In genomic region chr14:20891941-20892402, GRCm38 (mm10) we compare ENCODE assay signal across 9 mouse cellular contexts. TPM values are rescaled to one million over a fixed set of nuclear protein-coding genes. Genes with fewer than 3 reads are reported as not detected.
DNase-seq lines count a peak whose midpoint lies in the region; ATAC-seq and TF ChIP-seq lines count a peak whose summit lies in the region.
"Had no signal": no experiment of that assay in that cellular context is flagged by ENCODE, and none has a peak within 500 bp of the region (broad histone marks: within the 10 kb centered on the region; RNA-seq: fewer than 3 reads in every experiment).

No protein-coding gene starts in this region.

- H3K4me2 ChIP-seq in heart, embryonic 11.5 days = no peak overlapping the region
- no peak overlapping the region for H3K4me2 ChIP-seq in embryonic facial prominence, embryonic 12.5 days (replicated peaks)
- no peak overlapping the region for H3K4me2 ChIP-seq in heart, postnatal 0 days (ENCODE audit: low read depth, low read length)

- WGBS in heart, embryonic 11.5 days (ENCODE audit: insufficient replicate concordance) = 41% methylated on average over 9 of the region's 9 CpGs
- WGBS in embryonic facial prominence, embryonic 12.5 days = 33% methylated on average over 9 of the region's 9 CpGs
- 33% methylated on average over 9 of the region's 9 CpGs for WGBS in heart, postnatal 0 days

- TF ChIP-seq EP300 in heart, postnatal 0 days (IDR thresholded peaks at IDR 0.05; ENCODE audit: low read depth) = no peak

- H3K4me3 ChIP-seq in heart, embryonic 11.5 days (ENCODE audit: low read depth, low read length) = no peak overlapping the region
- no peak overlapping the region for H3K4me3 ChIP-seq in embryonic facial prominence, embryonic 12.5 days
- no peak overlapping the region for H3K4me3 ChIP-seq in heart, postnatal 0 days (ENCODE audit: low read depth, low read length)
- H3K4me3 ChIP-seq in left cerebral cortex, adult 2 months = no peak overlapping the region

- TF ChIP-seq CTCF in heart, postnatal 0 days (IDR thresholded peaks at IDR 0.05; ENCODE audit: low read depth) = no peak
- no peak for TF ChIP-seq CTCF in left cerebral cortex, adult 2 months (IDR thresholded peaks at IDR 0.05)

- H3K9ac ChIP-seq in heart, embryonic 11.5 days (ENCODE audit: low read depth, low read length) = no peak overlapping the region
- H3K9ac ChIP-seq in embryonic facial prominence, embryonic 12.5 days = no peak overlapping the region
- H3K9ac ChIP-seq in heart, postnatal 0 days (replicated peaks; ENCODE audit: low read depth, low read length) = no peak overlapping the region

- H3K36me3 ChIP-seq in heart, embryonic 11.5 days (ENCODE audit: control insufficient read depth, insufficient read depth, low read length) = no peaks in the 10 kb centered on the region
- H3K36me3 ChIP-seq in embryonic facial prominence, embryonic 12.5 days = no peaks in the 10 kb centered on the region
- H3K36me3 ChIP-seq in heart, postnatal 0 days (replicated peaks; ENCODE audit: control insufficient read depth, insufficient read depth, low read length) = no peaks in the 10 kb centered on the region
- H3K36me3 ChIP-seq: G1E had no signal

- peak; percentile 97 for DNase-seq in heart, adult 11 months
- peak; percentile 65 for DNase-seq in heart, postnatal 0 days (ENCODE audit: low spot score)
- peak; percentile 26 to 37 for DNase-seq in left cerebral cortex, adult 2 months (ENCODE audit: extremely low spot score in 1 of 2, low spot score in 2 of 2)
- peak; percentile 26 for DNase-seq in yolk sac, embryonic 10.5 days (ENCODE audit: low spot score)
- no peak for DNase-seq in spleen, postnatal 4 days (ENCODE audit: low spot score in 2 of 2)

- H3K4me1 ChIP-seq in heart, embryonic 11.5 days (ENCODE audit: control insufficient read depth, insufficient read depth, low read length) = peaks cover 5% of the 10 kb centered on the region
- peaks cover 9% of the 10 kb centered on the region for H3K4me1 ChIP-seq in embryonic facial prominence, embryonic 12.5 days
- 0 out of 2 replicates have a peak, but pooled peaks cover 3% of the 10 kb centered on the region for H3K4me1 ChIP-seq in heart, postnatal 0 days (ENCODE audit: control insufficient read depth, insufficient read depth)

- no peak overlapping the region; the same call in 1 of the 2 replicates for H3K27ac ChIP-seq in heart, embryonic 11.5 days (ENCODE audit: low read depth, low read length)
- peak overlapping the region; percentile 75 for H3K27ac ChIP-seq in embryonic facial prominence, embryonic 12.5 days
- H3K27ac ChIP-seq in heart, postnatal 0 days (ENCODE audit: low read depth) = peak overlapping the region; percentile 33
- H3K27ac ChIP-seq in left cerebral cortex, adult 2 months = no peak overlapping the region; the same call in 1 of the 2 replicates

- no peaks in the 10 kb centered on the region for H3K9me3 ChIP-seq in heart, embryonic 11.5 days (replicated peaks; ENCODE audit: control insufficient read depth, low read length)
- no peaks in the 10 kb centered on the region for H3K9me3 ChIP-seq in embryonic facial prominence, embryonic 12.5 days
- no peaks in the 10 kb centered on the region for H3K9me3 ChIP-seq in heart, postnatal 0 days (replicated peaks; ENCODE audit: control insufficient read depth, low read length)
- H3K9me3 ChIP-seq: G1E had no signal

- ATAC-seq in heart, embryonic 11.5 days (replicated peaks; ENCODE audit: insufficient number of reproducible peaks, low FRiP score, low TSS enrichment) = no peak
- peak; percentile 80 for ATAC-seq in embryonic facial prominence, embryonic 12.5 days (ENCODE audit: insufficient number of reproducible peaks, insufficient read depth, low FRiP score, low TSS enrichment)
- peak; percentile 47; the same call in 1 of the 2 replicates for ATAC-seq in heart, postnatal 0 days (ENCODE audit: insufficient read depth, low read depth)
- ATAC-seq in megakaryocyte progenitor cell, adult 5-6 weeks (replicated peaks; ENCODE audit: poor library complexity) = peak; percentile 48; the same call in 1 of the 2 replicates

- no peaks in the 10 kb centered on the region for H3K27me3 ChIP-seq in heart, embryonic 11.5 days (ENCODE audit: control insufficient read depth, insufficient read depth, low read length)
- no peaks in the 10 kb centered on the region for H3K27me3 ChIP-seq in embryonic facial prominence, embryonic 12.5 days
- H3K27me3 ChIP-seq in heart, postnatal 0 days (ENCODE audit: control insufficient read depth, insufficient read depth, low read length) = no peaks in the 10 kb centered on the region

- intact Hi-C loops in left cerebral cortex, adult 2 months (cut with DNase I) = no loop called here

RNA-seq across cellular contexts. Expression of gene Vcl, which starts 37.2 kb away (rescaled TPM):
- 78.8 and 101 TPM in 2 replicates for polyA plus RNA-seq in heart, embryonic 11.5 days (2014; fragmentation: Nextera tagmentation; extraction: Ambion mirVana)
- polyA plus RNA-seq in embryonic facial prominence, embryonic 12.5 days (2016; fragmentation: Nextera tagmentation; extraction: Ambion mirVana) = 45.3 and 49.9 TPM in 2 replicates
- 124 and 140 TPM in 2 replicates for total RNA-seq in heart, postnatal 0 days (2014; rRNA removed; ENCODE audit: low replicate concordance)
- 42.3 and 50.2 TPM in 2 replicates for polyA plus RNA-seq in heart, postnatal 0 days (2015; fragmentation: Nextera tagmentation; extraction: Ambion mirVana)
- 10 to 100 TPM; 23.7 to 25.0 TPM for total RNA-seq in left cerebral cortex, adult 2 months (2021)
- total RNA-seq in megakaryocyte progenitor cell, adult 5-6 weeks (2015) = 42.9 and 50.6 TPM in 2 replicates
- total RNA-seq in megakaryocyte progenitor cell, adult 5-6 weeks (2017) = 30.0 and 32.3 TPM in 2 replicates

RNA-seq across cellular contexts. Expression of gene Plau, which starts 55.5 kb away (rescaled TPM):
- polyA plus RNA-seq in heart, embryonic 11.5 days (2014; fragmentation: Nextera tagmentation; extraction: Ambion mirVana) = 0.37 and 0.66 TPM in 2 replicates
- 0.99 and 1.2 TPM in 2 replicates for polyA plus RNA-seq in embryonic facial prominence, embryonic 12.5 days (2016; fragmentation: Nextera tagmentation; extraction: Ambion mirVana)
- 3.3 and 4.2 TPM in 2 replicates for total RNA-seq in heart, postnatal 0 days (2014; rRNA removed; ENCODE audit: low replicate concordance)
- 0.84 and 0.89 TPM in 2 replicates for polyA plus RNA-seq in heart, postnatal 0 days (2015; fragmentation: Nextera tagmentation; extraction: Ambion mirVana)
- total RNA-seq in left cerebral cortex, adult 2 months (2021) = 1 to 10 TPM; 6.5 to 9.6 TPM
- total RNA-seq in megakaryocyte progenitor cell, adult 5-6 weeks (2015) = 3.4 TPM in 2 replicates
- 6.9 and 7.6 TPM in 2 replicates for total RNA-seq in megakaryocyte progenitor cell, adult 5-6 weeks (2017)
- polyA plus RNA-seq: G1E had no signal

Comparison
In these comparisons a context has a peak if more than half of its experiments do, and no peak if none do; other contexts are left out.
1. H3K27ac ChIP-seq: peak in embryonic facial prominence, embryonic 12.5 days (single experiment) and heart, postnatal 0 days (single experiment); none in heart, embryonic 11.5 days (single experiment) and left cerebral cortex, adult 2 months (single experiment).
2. DNase-seq: peak in heart, adult 11 months (single experiment), heart, postnatal 0 days (single experiment), left cerebral cortex, adult 2 months (2 of 2) and yolk sac, embryonic 10.5 days (single experiment); none in spleen, postnatal 4 days (0 of 2).